Mouse (Mus musculus) hindbrain, embryonic 12.5 days (tissue): Measurements from ENCODE around the gene Nfkbia. TPM values are rescaled to one million over a fixed set of nuclear protein-coding genes. Genes with fewer than 3 reads are reported as not detected.

Source experiments
- ATAC-seq: fragments of 200-750 bp; cut with Nextera tagmentation; 2 replicates; pipeline ENCODE4 v1.8.0; 2017; ENCODE audit warnings: moderate TSS enrichment; ENCODE audit not compliant: low FRiP score
- H3K27ac ChIP-seq: fragments of 300-500 bp; sonication (generic); 2 replicates; pipeline ENCODE4 v1.5.1; 2016; ENCODE audit warnings: mild to moderate bottlenecking
- H3K27me3 ChIP-seq: fragments of 300-500 bp; sonication (generic); 2 replicates; pipeline ENCODE4 v1.6.1; 2016; ENCODE audit warnings: mild to moderate bottlenecking
- H3K36me3 ChIP-seq: fragments of 300-500 bp; sonication (generic); 2 replicates; pipeline ENCODE4 v1.6.1; 2016; ENCODE audit warnings: mild to moderate bottlenecking
- H3K4me1 ChIP-seq: fragments of 300-500 bp; sonication (generic); 2 replicates; pipeline ENCODE4 v1.6.1; 2016
- H3K4me2 ChIP-seq: fragments of 300-500 bp; sonication (generic); replicated peaks from 2 replicates; pipeline ENCODE4 v1.6.1; 2016; ENCODE audit warnings: mild to moderate bottlenecking
- H3K4me3 ChIP-seq: fragments of 300-500 bp; sonication (generic); 2 replicates; pipeline ENCODE4 v1.5.1; 2016; ENCODE audit warnings: mild to moderate bottlenecking
- H3K9ac ChIP-seq: fragments of 300-500 bp; sonication (generic); 2 replicates; pipeline ENCODE4 v1.6.1; 2016; ENCODE audit warnings: mild to moderate bottlenecking, moderate library complexity
- H3K9me3 ChIP-seq: fragments of 300-500 bp; sonication (generic); replicated peaks from 2 replicates; pipeline ENCODE4 v1.6.1; 2016; ENCODE audit warnings: mild to moderate bottlenecking
- WGBS: fragments of 180-500 bp; shearing (Covaris S2); methylation state at CpG from one replicate; pipeline ENCODE4 v1.1.7; 2016; 5-methylcytosine and 5-hydroxymethylcytosine counted together
- polyA plus RNA-seq: library from polyadenylated mRNA; unstranded; fragments of >200 nt; fragmentation: Nextera tagmentation; extraction: Ambion mirVana; gene quantifications from 2 replicates; pipeline ENCODE4 v1.2.1, GENCODE M21; 2016

Gene Nfkbia
- polyA plus RNA-seq, 1 experiment from 2014 or later, result 42.8 TPM

DNA sequence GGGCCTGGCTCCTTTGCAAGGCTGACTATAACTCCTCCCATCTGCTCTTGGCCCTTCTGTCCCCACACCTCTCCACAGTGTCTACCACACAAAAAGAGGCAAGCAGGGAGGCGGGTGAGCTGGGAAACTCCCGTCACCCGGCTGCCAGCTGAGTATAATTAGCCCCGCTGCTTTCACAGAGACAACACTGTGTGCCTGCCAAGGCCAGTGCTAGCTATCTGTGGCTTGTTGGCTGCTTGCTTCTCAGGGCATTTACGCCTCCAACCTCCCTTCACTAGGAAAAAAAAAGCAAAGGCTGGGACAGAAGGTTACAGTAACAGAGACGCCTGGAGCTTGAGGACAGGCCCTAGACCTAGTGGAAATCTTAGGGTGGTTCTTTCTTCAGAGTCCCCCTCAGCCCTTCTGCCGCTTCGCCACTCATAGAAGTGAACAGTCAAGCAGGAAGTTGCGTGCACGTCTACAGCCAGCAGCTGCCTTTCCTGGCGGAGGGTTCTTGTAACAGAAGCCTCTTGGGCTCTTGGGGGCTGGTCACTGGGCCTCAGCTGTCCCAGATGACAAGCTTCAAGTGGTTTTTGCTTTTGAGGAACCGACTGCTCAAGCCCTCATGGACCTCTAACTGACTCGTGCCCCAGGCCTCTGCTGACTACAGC, 45.6 kb downstream of the Nfkbia start:
- Histone ChIP-seq H3K27me3 (no peaks in the 10 kb centered on the region), H3K9ac (0 out of 2 replicates have a peak overlapping the region, but pooled peaks have one; percentile 14), H3K4me2 (no peak overlapping the region), H3K4me1 (peaks cover 25% of the 10 kb centered on the region), H3K36me3 (no peaks in the 10 kb centered on the region), H3K9me3 (no peaks in the 10 kb centered on the region), H3K27ac (peak overlapping the region; percentile 89), H3K4me3 (no peak overlapping the region)
- peak; percentile 89 for ATAC-seq
- 24% methylated on average over 13 of the region's 13 CpGs for WGBS

GRCm38 (mm10) chr12:55446366-55446745, 46.1 kb downstream of the Nfkbia start:
- H3K27ac ChIP-seq, result peak overlapping the region; percentile 89
- H3K4me3 ChIP-seq, result no peak overlapping the region
- peaks cover 25% of the 10 kb centered on the region for H3K4me1 ChIP-seq
- no peaks in the 10 kb centered on the region for H3K36me3 ChIP-seq
- no peak; the same call in 1 of the 2 replicates for ATAC-seq
- H3K9ac ChIP-seq, result no peak overlapping the region
- H3K9me3 ChIP-seq, result no peaks in the 10 kb centered on the region
- H3K27me3 ChIP-seq, result no peaks in the 10 kb centered on the region
- 76% methylated on average over 4 of the region's 4 CpGs for WGBS
- H3K4me2 ChIP-seq, result no peak overlapping the region

- 89% methylated on average over 4 of the region's 4 CpGs for WGBS
- no peak overlapping the region for H3K4me3 ChIP-seq
- H3K9ac ChIP-seq, result no peak overlapping the region
- H3K9me3 ChIP-seq, result no peaks in the 10 kb centered on the region
- no peak overlapping the region for H3K4me2 ChIP-seq
- no peaks in the 10 kb centered on the region for H3K36me3 ChIP-seq
- no peaks in the 10 kb centered on the region for H3K27me3 ChIP-seq
- no peak for ATAC-seq
- peak overlapping the region; percentile 89; the same call in 1 of the 2 replicates for H3K27ac ChIP-seq
- peaks cover 25% of the 10 kb centered on the region for H3K4me1 ChIP-seq
These were observed 46.9 kb downstream of the Nfkbia start for GRCm38 (mm10) chr12:55445583-55445982.

DNA sequence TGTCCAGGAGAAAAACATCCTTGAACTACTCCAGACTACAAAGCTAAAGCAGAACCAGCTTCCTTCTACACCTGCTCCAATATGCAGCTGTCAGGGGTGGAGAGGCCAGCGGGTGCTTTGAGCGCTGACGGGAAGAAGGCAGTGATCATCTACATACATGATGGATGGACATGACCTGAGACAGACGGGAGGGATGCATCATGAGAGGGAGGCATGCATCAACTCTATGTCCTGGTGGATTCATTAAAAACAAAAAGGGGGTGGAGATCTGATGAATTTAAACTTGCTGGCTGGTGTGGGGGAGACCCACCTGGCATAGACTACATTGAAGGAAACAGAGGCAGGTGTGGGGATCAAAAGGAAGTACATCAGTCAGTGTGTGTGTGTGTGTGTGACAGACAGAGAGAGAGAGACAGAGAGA, 48.4 kb downstream of the Nfkbia start:
- Histone ChIP-seq H3K4me2 (no peak overlapping the region), H3K4me1 (peaks cover 24% of the 10 kb centered on the region), H3K9me3 (no peaks in the 10 kb centered on the region), H3K27ac (no peak overlapping the region), H3K9ac (no peak overlapping the region), H3K27me3 (no peaks in the 10 kb centered on the region), H3K36me3 (no peaks in the 10 kb centered on the region), H3K4me3 (no peak overlapping the region)
- 65% methylated on average over 4 of the region's 4 CpGs for WGBS
- ATAC-seq, result no peak

- Histone ChIP-seq H3K4me1 (peaks cover 33% of the 10 kb centered on the region), H3K4me3 (no peak overlapping the region), H3K9ac (no peak overlapping the region), H3K36me3 (no peaks in the 10 kb centered on the region), H3K4me2 (no peak overlapping the region), H3K9me3 (no peaks in the 10 kb centered on the region), H3K27ac (no peak overlapping the region), H3K27me3 (no peaks in the 10 kb centered on the region)
- ATAC-seq, result no peak
- 63% methylated on average over 9 of the region's 9 CpGs for WGBS
These were observed 49.3 kb downstream of the Nfkbia start for GRCm38 (mm10) chr12:55442861-55443850.

- H3K36me3 ChIP-seq, result no peaks in the 10 kb centered on the region
- no peak overlapping the region for H3K4me3 ChIP-seq
- WGBS, result 85% methylated on average over 1 of the region's 1 CpGs
- ATAC-seq, result no peak
- no peak overlapping the region for H3K4me2 ChIP-seq
- H3K27me3 ChIP-seq, result no peaks in the 10 kb centered on the region
- no peaks in the 10 kb centered on the region for H3K9me3 ChIP-seq
- peaks cover 30% of the 10 kb centered on the region for H3K4me1 ChIP-seq
- H3K9ac ChIP-seq, result no peak overlapping the region
- H3K27ac ChIP-seq, result no peak overlapping the region
These were observed 50.2 kb downstream of the Nfkbia start for GRCm38 (mm10) chr12:55442245-55442644.

GRCm38 (mm10) chr12:55440416-55440815, 52.0 kb downstream of the Nfkbia start:
- H3K9me3 ChIP-seq, result no peaks in the 10 kb centered on the region
- ATAC-seq, result no peak
- WGBS, result 73% methylated on average over 5 of the region's 5 CpGs

More at GRCm38 (mm10) chr12:55440416-55440815, 52.0 kb downstream of the Nfkbia start:
- Histone ChIP-seq H3K9ac (no peak overlapping the region), H3K36me3 (no peaks in the 10 kb centered on the region), H3K4me3 (no peak overlapping the region), H3K27ac (no peak overlapping the region), H3K4me1 (peaks cover 15% of the 10 kb centered on the region), H3K27me3 (no peaks in the 10 kb centered on the region), H3K4me2 (no peak overlapping the region)

Other genes starting within 250 kb of the Nfkbia start
- gene 1110008L16Rik, start 193.1 kb downstream of the Nfkbia start, polyA plus RNA-seq, result 12.0 and 13.3 TPM in 2 replicates
- gene Ppp2r3c, start 189.6 kb downstream of the Nfkbia start, polyA plus RNA-seq, result 26.2 and 29.5 TPM in 2 replicates
- 382 and 419 TPM in 2 replicates for gene Psma6, start 108.4 kb downstream of the Nfkbia start, polyA plus RNA-seq
- gene Aldoart2, start 72.6 kb upstream of the Nfkbia start, polyA plus RNA-seq, result not detected in 2 replicates
- 1.8 and 2.6 TPM in 2 replicates for gene Insm2, start 106.8 kb upstream of the Nfkbia start, polyA plus RNA-seq